Mouse (Mus musculus) neural tube, embryonic 14.5 days (tissue): ENCODE measurements around the gene Fgfr2. TPM values are rescaled to one million over a fixed set of nuclear protein-coding genes. Genes with fewer than 3 reads are reported as not detected.
A peak's percentile ranks its signal among the peaks of the same experiment; 100 is the strongest.

ENCODE experiments used
- ATAC-seq: fragments of 200-750 bp; cut with Nextera tagmentation; 2 replicates; pipeline ENCODE4 v1.8.0; 2017; ENCODE audit warnings: low read depth, mild to moderate bottlenecking, moderate TSS enrichment, moderate library complexity
- H3K27ac ChIP-seq: fragments of 300-500 bp; sonication (generic); 2 replicates; pipeline ENCODE4 v1.5.1; 2014; ENCODE audit warnings: low read depth, mild to moderate bottlenecking, control low read depth, low read length, moderate library complexity, mixed read lengths
- H3K27me3 ChIP-seq: fragments of 300-500 bp; sonication (generic); 2 replicates; pipeline ENCODE4 v1.6.1; 2014; ENCODE audit warnings: low read length; ENCODE audit not compliant: control insufficient read depth, insufficient read depth
- H3K36me3 ChIP-seq: fragments of 300-500 bp; sonication (generic); 2 replicates; pipeline ENCODE4 v1.6.1; 2014; ENCODE audit warnings: low read length, mixed read lengths; ENCODE audit not compliant: control insufficient read depth, insufficient read depth
- H3K4me1 ChIP-seq: fragments of 300-500 bp; sonication (generic); 2 replicates; pipeline ENCODE4 v1.6.1; 2014; ENCODE audit warnings: low read length; ENCODE audit not compliant: control insufficient read depth, insufficient read depth
- H3K4me2 ChIP-seq: fragments of 300-500 bp; sonication (generic); 2 replicates; pipeline ENCODE4 v1.6.1; 2014; ENCODE audit warnings: mild to moderate bottlenecking, low read depth, low read length, control low read depth
- H3K4me3 ChIP-seq: fragments of 300-500 bp; sonication (generic); 2 replicates; pipeline ENCODE4 v1.5.1; 2014; ENCODE audit warnings: low read depth, low read length, control low read depth, mixed read lengths
- H3K9ac ChIP-seq: fragments of 300-500 bp; sonication (generic); replicated peaks from 2 replicates; pipeline ENCODE4 v1.6.1; 2014; ENCODE audit warnings: low read depth, mild to moderate bottlenecking, control low read depth, low read length, mixed read lengths
- H3K9me3 ChIP-seq: fragments of 300-500 bp; sonication (generic); 2 replicates; pipeline ENCODE4 v1.6.1; 2016; ENCODE audit warnings: low read length; ENCODE audit not compliant: control insufficient read depth
- WGBS: fragments of 180-500 bp; shearing (Covaris S2); extraction: QIAGEN DNeasy Blood & Tissue Kit; methylation state at CpG from one replicate; pipeline ENCODE4 v1.1.7; 2014; 5-methylcytosine and 5-hydroxymethylcytosine counted together
- polyA plus RNA-seq: library from polyadenylated mRNA; unstranded; fragments of >200 nt; fragmentation: Nextera tagmentation; extraction: Ambion mirVana; gene quantifications from 2 replicates; pipeline ENCODE4 v1.2.1, GENCODE M21; 2014

Gene Fgfr2
- polyA plus RNA-seq, 1 experiment from 2014 or later = 28.1 TPM

DNA sequence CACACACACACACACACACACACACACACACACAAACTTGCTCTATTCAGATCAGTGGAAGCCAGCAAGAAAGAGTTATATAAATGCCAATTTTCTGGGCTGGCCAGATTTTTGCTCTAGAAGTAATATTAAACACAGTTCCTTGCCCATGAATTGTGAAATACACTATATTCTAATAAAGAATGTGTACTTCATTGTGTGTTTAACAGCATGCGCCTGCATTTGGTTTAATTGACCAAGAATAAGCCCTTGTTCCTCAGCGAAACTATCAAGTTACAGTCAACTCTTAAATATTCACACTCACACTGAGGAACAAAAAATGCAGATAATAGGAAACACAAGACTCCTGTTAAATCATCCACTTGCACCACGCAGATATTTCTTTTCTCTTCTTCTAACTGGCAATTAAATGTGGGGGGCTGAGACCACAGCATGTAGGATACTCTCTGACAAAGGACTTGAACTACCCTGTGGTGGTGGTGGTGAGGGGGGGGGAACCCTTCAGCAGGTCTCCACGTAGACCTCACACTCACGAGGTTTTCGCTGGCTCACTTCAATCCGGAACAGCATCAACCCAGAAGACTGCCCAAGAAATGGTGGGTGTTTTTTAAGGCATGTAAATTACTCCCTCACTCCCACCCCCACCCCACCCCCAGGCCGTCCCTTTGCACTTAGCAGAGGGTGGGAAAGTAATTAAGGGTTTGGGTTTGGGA is 2865.0 kb downstream of the Fgfr2 start:
- no peak overlapping the region for H3K4me3 ChIP-seq
- H3K27me3 ChIP-seq = no peaks in the 10 kb centered on the region
- H3K9me3 ChIP-seq = no peaks in the 10 kb centered on the region
- 14% methylated on average over 8 of the region's 8 CpGs for WGBS
- no peak overlapping the region for H3K9ac ChIP-seq
- no peak for ATAC-seq
- peaks cover 32% of the 10 kb centered on the region for H3K4me1 ChIP-seq
- no peak overlapping the region for H3K27ac ChIP-seq
- H3K4me2 ChIP-seq = peak overlapping the region; percentile 23; the same call in 1 of the 2 replicates
- H3K36me3 ChIP-seq = no peaks in the 10 kb centered on the region

DNA sequence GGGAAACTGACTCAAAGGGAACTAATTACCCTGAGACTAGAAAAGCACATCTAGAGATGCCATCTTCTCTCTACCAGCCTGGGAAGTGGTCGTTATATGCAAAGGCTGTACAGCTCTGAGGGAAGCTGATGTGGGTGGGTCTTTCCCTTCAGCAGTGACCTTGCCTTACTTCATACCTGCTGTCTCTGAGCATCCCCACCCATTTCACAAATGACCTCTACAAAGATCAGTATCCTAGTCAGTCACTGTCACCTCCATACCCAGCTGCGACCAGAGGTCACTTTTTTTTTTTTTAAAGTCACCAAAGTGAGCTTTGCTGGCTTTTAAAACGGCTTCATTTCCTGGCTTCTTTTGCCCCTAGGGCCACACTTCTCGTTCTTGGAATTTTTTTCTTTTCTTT is 2869.9 kb downstream of the Fgfr2 start:
- 46% methylated on average over 4 of the region's 4 CpGs for WGBS
- peaks cover 8% of the 10 kb centered on the region; the same call in 1 of the 2 replicates for H3K4me1 ChIP-seq
- no peak overlapping the region for H3K27ac ChIP-seq
- no peak for ATAC-seq
- no peaks in the 10 kb centered on the region for H3K9me3 ChIP-seq
- H3K9ac ChIP-seq = no peak overlapping the region
- H3K4me3 ChIP-seq = no peak overlapping the region
- H3K36me3 ChIP-seq = no peaks in the 10 kb centered on the region
- H3K4me2 ChIP-seq = no peak overlapping the region
- H3K27me3 ChIP-seq = no peaks in the 10 kb centered on the region

DNA sequence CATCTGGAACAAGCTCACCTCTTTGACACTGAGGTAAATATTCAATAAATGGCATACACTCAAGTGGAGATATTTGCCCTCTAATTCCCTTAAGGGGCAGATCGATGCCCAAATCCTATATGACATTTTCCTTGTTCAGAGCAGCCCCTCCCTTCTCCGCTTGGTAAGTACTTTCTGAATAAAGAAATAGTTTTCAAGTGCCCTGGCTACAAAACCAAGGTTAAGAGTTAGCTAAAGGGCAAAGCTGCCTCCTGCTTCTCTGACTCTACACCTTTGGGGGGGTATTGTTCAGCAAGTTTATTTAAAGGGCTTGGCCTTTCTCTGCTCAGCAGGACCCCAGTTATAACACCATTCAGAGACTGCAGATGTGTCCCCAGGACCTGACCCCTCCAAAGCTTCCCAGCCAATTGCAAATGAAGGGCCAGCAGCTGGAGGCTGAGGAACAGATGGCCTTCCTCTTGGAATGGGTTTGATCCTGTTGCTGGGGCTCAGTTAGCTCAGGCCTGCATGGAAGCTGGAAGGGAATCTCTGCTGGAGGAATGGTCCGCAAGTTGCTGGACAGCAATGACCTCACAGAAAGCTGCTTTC is 2871.1 kb downstream of the Fgfr2 start:
- Histone ChIP-seq H3K9ac (no peak overlapping the region), H3K4me3 (no peak overlapping the region), H3K4me1 (peaks cover 10% of the 10 kb centered on the region), H3K27ac (no peak overlapping the region), H3K4me2 (no peak overlapping the region), H3K9me3 (no peaks in the 10 kb centered on the region), H3K36me3 (no peaks in the 10 kb centered on the region), H3K27me3 (no peaks in the 10 kb centered on the region)
- WGBS = 31% methylated on average over 3 of the region's 3 CpGs
- ATAC-seq = no peak

DNA sequence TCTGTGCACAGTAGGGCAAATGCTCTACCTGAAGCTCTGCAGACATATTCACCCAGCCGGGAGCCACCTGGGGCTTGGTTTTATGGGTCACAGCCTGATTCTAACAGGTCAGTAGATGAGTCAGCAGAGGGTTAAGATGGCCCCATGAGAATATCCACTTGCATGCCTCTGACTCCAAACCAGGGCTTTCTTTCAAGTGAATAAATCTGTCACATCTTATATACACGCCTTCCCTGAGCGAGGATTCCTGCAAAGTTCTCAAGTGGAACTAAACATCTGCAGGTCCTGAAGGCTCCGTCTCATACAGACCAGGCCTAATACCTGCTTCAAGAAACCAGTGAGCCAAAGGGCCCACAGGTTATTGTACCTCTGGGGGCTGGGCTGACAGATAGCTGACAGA is 2872.2 kb downstream of the Fgfr2 start:
- H3K4me1 ChIP-seq = peaks cover 10% of the 10 kb centered on the region
- H3K36me3 ChIP-seq = no peaks in the 10 kb centered on the region
- no peak overlapping the region for H3K27ac ChIP-seq
- no peak overlapping the region for H3K9ac ChIP-seq
- no peaks in the 10 kb centered on the region for H3K9me3 ChIP-seq
- no peak overlapping the region for H3K4me2 ChIP-seq
- 23% methylated on average over 4 of the region's 4 CpGs for WGBS
- no peak for ATAC-seq
- no peaks in the 10 kb centered on the region for H3K27me3 ChIP-seq
- no peak overlapping the region for H3K4me3 ChIP-seq

DNA sequence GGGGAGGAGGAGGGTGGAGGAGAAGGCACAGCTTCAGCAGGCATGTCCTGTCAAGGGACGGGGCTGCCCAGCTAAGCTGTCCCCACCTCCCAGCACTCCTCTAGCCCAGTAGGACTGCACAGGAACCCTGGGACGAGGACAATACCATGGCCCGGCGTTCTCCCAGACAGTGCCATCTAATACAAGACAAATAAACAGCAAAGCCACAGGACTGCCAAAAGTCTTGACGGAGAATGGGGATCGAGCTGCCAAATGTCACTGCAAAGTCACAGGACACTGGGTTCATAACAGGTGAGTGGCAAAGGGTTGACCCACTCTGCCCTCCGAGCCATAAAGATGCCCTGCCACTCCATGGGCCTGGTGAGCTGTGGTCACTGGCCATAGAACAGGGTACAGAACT is 2874.7 kb downstream of the Fgfr2 start:
- ATAC-seq = no peak
- Histone ChIP-seq H3K4me1 (peaks cover 13% of the 10 kb centered on the region), H3K36me3 (no peaks in the 10 kb centered on the region), H3K27me3 (no peaks in the 10 kb centered on the region), H3K4me3 (no peak overlapping the region), H3K9ac (no peak overlapping the region), H3K27ac (no peak overlapping the region), H3K4me2 (no peak overlapping the region), H3K9me3 (no peaks in the 10 kb centered on the region)
- 79% methylated on average over 7 of the region's 7 CpGs for WGBS

DNA sequence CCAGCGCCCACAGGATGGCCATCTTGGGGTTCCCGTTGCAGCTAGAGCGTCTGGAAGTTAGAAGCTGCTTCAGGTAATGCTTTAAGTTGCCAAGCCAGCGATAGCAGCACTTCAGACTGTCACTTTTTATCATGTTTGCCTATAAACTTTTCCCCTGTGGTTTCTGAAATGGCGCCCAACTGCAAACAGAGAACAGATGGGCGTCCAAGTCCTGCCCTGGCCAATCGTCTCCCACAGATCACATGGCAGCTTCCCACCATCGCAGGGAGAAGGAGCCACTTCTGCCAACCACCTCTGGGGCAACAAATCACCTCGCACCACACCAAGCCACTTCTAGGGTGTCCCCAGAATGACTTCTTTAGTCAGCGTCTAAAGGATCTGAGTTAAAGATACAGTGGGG is 2875.3 kb downstream of the Fgfr2 start:
- no peaks in the 10 kb centered on the region for H3K9me3 ChIP-seq
- no peak overlapping the region for H3K27ac ChIP-seq
- H3K4me3 ChIP-seq = no peak overlapping the region
- no peak overlapping the region for H3K9ac ChIP-seq
- 64% methylated on average over 10 of the region's 10 CpGs for WGBS
- peaks cover 13% of the 10 kb centered on the region for H3K4me1 ChIP-seq
- no peaks in the 10 kb centered on the region for H3K27me3 ChIP-seq
- no peak overlapping the region for H3K4me2 ChIP-seq
- ATAC-seq = no peak
- no peaks in the 10 kb centered on the region for H3K36me3 ChIP-seq

DNA sequence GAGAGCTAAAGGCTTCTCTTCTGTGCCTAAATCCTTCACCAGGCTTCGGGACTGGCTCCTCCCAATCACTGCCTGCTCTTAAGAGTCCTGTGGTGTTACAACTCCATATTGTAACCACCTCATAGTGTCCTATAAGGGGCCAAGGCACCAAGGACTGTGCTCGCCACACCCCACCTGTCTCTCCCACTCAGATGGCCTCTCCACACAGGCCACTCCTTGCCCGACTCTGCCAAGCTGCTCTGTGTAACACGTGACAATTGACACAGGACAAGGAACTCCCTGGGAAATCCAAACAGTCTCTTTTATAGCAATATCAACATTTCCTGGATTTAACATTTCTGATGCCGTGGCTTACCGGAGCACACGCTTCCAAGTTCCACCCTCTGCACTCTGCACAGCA is 2876.7 kb downstream of the Fgfr2 start:
- no peak overlapping the region for H3K27ac ChIP-seq
- H3K27me3 ChIP-seq = no peaks in the 10 kb centered on the region
- ATAC-seq = no peak
- no peak overlapping the region for H3K4me3 ChIP-seq
- H3K4me2 ChIP-seq = no peak overlapping the region
- H3K4me1 ChIP-seq = peaks cover 13% of the 10 kb centered on the region
- no peak overlapping the region for H3K9ac ChIP-seq
- WGBS = 75% methylated on average over 7 of the region's 7 CpGs
- H3K36me3 ChIP-seq = no peaks in the 10 kb centered on the region
- H3K9me3 ChIP-seq = no peaks in the 10 kb centered on the region

DNA sequence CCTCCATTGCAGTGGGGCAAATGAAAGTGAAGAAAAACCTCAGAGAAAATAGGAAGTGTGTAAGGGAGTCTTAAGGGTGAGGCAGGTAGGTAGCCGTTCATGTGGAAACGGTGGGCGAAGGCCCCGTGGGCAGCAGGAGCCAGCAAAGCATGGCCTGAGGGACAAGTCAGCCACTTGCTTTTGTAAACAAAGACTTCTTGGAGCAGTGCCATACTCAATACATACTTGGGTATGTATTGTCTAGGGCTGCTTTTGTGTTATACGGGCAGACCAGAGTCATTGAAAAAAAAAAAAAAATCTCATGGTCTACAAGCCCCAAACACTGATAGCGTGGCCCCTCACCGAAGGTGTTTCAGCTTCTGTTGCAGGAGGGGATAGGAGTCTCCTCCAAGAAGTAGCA is 2878.6 kb downstream of the Fgfr2 start:
- no peak overlapping the region for H3K27ac ChIP-seq
- no peak overlapping the region for H3K4me2 ChIP-seq
- peaks cover 7% of the 10 kb centered on the region; the same call in 1 of the 2 replicates for H3K4me1 ChIP-seq
- no peaks in the 10 kb centered on the region for H3K27me3 ChIP-seq
- 49% methylated on average over 7 of the region's 7 CpGs for WGBS
- no peak overlapping the region for H3K4me3 ChIP-seq
- no peak overlapping the region for H3K9ac ChIP-seq
- no peak for ATAC-seq
- no peaks in the 10 kb centered on the region for H3K9me3 ChIP-seq
- no peaks in the 10 kb centered on the region for H3K36me3 ChIP-seq

DNA sequence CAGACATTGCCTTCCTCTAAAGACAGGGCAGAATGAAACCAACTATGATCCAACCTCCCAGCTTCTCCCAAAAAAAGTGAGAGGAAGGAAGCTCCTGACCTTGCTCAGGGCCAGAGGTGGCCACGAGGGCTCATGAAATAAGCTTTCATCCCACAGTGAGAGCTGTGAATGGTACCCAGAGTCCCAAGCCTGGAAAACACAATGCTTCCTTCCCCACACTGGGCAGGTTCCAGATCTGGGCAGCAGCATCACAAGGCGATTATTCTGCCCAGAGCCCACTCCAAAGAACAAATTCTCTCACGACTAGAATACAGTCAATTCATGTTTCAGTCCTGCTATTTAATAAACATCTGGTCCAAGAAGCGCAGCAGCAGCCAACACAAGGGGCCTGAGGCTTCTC is 2879.3 kb downstream of the Fgfr2 start:
- WGBS = 57% methylated on average over 4 of the region's 4 CpGs
- ATAC-seq = no peak
- Histone ChIP-seq H3K36me3 (no peaks in the 10 kb centered on the region), H3K4me2 (no peak overlapping the region), H3K27me3 (no peaks in the 10 kb centered on the region), H3K27ac (no peak overlapping the region), H3K4me1 (peaks cover 7% of the 10 kb centered on the region; the same call in 1 of the 2 replicates), H3K4me3 (no peak overlapping the region), H3K9ac (no peak overlapping the region), H3K9me3 (no peaks in the 10 kb centered on the region)
